Mouse (Mus musculus) heart, postnatal 0 days (tissue): ENCODE data around the gene Fam160a1. TPM values are rescaled to one million over a fixed set of nuclear protein-coding genes. Genes with fewer than 3 reads are reported as not detected.

Source experiments
- ATAC-seq: fragments of 200-750 bp; cut with Nextera tagmentation; 2 replicates; pipeline ENCODE4 v1.8.0; 2017; ENCODE audit warnings: low read depth, moderate number of reproducible peaks, moderate library complexity; ENCODE audit not compliant: insufficient read depth
- DNase-seq: peaks from one replicate; pipeline ENCODE4 v3.0.0-alpha.2; 2016; ENCODE audit warnings: low spot score
- H3K27ac ChIP-seq: fragments of 300-500 bp; sonication (generic); 2 replicates; pipeline ENCODE4 v1.5.1; 2014; ENCODE audit warnings: low read depth, mild to moderate bottlenecking
- H3K27me3 ChIP-seq: fragments of 300-500 bp; sonication (generic); 2 replicates; pipeline ENCODE4 v1.6.1; 2014; ENCODE audit warnings: low read length, mixed read lengths; ENCODE audit not compliant: control insufficient read depth, insufficient read depth
- H3K36me3 ChIP-seq: fragments of 300-500 bp; sonication (generic); replicated peaks from 2 replicates; pipeline ENCODE4 v1.6.1; 2014; ENCODE audit warnings: low read length, mixed read lengths; ENCODE audit not compliant: control insufficient read depth, insufficient read depth
- H3K4me1 ChIP-seq: fragments of 300-500 bp; sonication (generic); 2 replicates; pipeline ENCODE4 v1.6.1; 2014; ENCODE audit warnings: antibody characterized with exemption; ENCODE audit not compliant: control insufficient read depth, insufficient read depth
- H3K4me2 ChIP-seq: fragments of 300-500 bp; sonication (generic); 2 replicates; pipeline ENCODE4 v1.6.1; 2014; ENCODE audit warnings: low read depth, mild to moderate bottlenecking, low read length, moderate library complexity
- H3K4me3 ChIP-seq: fragments of 300-500 bp; sonication (generic); 2 replicates; pipeline ENCODE4 v1.5.1; 2014; ENCODE audit warnings: low read depth, low read length
- H3K9ac ChIP-seq: fragments of 300-500 bp; sonication (generic); replicated peaks from 2 replicates; pipeline ENCODE4 v1.6.1; 2014; ENCODE audit warnings: low read depth, low read length, mixed read lengths
- H3K9me3 ChIP-seq: fragments of 300-500 bp; sonication (generic); replicated peaks from 2 replicates; pipeline ENCODE4 v1.6.1; 2016; ENCODE audit warnings: low read length; ENCODE audit not compliant: control insufficient read depth
- CTCF ChIP-seq: IDR thresholded peaks from 2 replicates; pipeline ENCODE4 v1.5.1; 2016; ENCODE audit warnings: antibody characterized with exemption, control low read depth, low read depth
- EP300 ChIP-seq: IDR thresholded peaks from 2 replicates; pipeline ENCODE4 v1.6.1; 2016; ENCODE audit warnings: antibody characterized with exemption, low read depth
- WGBS: fragments of 180-500 bp; shearing (Covaris S2); extraction: QIAGEN DNeasy Blood & Tissue Kit; methylation state at CpG from one replicate; pipeline ENCODE4 v1.1.7; 2014; 5-methylcytosine and 5-hydroxymethylcytosine counted together
- polyA plus RNA-seq: library from polyadenylated mRNA; unstranded; fragments of >200 nt; fragmentation: Nextera tagmentation; extraction: Ambion mirVana; gene quantifications from 2 replicates; pipeline ENCODE4 v1.2.1, GENCODE M21; 2015
- total RNA-seq: library from RNA; depleted of rRNA; stranded (reverse); fragments of >200 nt; gene quantifications from 2 replicates; pipeline ENCODE4 v1.2.3, GENCODE M21; 2014; ENCODE audit warnings: low replicate concordance

Gene Fam160a1
- total and polyA plus RNA-seq, 2 experiments from 2014 or later: 10.5 to 34.6 TPM

- ATAC-seq: no peak
- TF ChIP-seq CTCF: no peak
- TF ChIP-seq EP300: no peak
- Histone ChIP-seq H3K4me1 (peaks cover 28% of the 10 kb centered on the region), H3K36me3 (no peaks in the 10 kb centered on the region), H3K9me3 (no peaks in the 10 kb centered on the region), H3K27me3 (no peaks in the 10 kb centered on the region), H3K4me3 (no peak overlapping the region), H3K9ac (no peak overlapping the region), H3K27ac (no peak overlapping the region), H3K4me2 (no peak overlapping the region)
- 89% methylated on average over 8 of the region's 8 CpGs for WGBS
- no peak for DNase-seq
These were observed 182.5 kb downstream of the Fam160a1 start for GRCm38 (mm10) chr3:85634389-85635125.

DNA sequence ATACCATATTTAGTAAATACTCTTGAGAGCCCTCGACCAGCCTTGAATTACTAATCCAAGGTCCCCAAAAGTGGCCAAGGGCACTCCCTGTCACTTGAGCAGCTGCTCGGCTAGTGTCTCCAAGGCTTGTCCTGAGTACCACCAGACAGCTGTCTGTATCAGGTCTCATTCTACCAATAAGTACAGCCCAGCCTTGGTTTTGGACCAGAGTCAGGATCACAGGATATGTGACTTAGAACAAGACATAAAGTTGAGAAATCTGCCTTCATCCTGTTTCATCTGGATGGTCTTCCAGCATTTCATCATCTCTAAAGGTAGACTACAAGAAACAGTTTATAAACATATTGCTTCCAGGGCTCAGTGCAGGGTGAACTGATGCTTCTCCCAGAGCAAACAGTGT lies 183.4 kb downstream of the Fam160a1 start:
- H3K36me3 ChIP-seq: no peaks in the 10 kb centered on the region
- DNase-seq: no peak
- H3K4me2 ChIP-seq: no peak overlapping the region
- no peaks in the 10 kb centered on the region for H3K9me3 ChIP-seq
- H3K27me3 ChIP-seq: no peaks in the 10 kb centered on the region
- no peak overlapping the region for H3K27ac ChIP-seq
- peaks cover 28% of the 10 kb centered on the region for H3K4me1 ChIP-seq
- TF ChIP-seq EP300: no peak
- TF ChIP-seq CTCF: no peak
- H3K4me3 ChIP-seq: no peak overlapping the region
- no peak overlapping the region for H3K9ac ChIP-seq
- WGBS: 54% methylated on average over 2 of the region's 2 CpGs
- no peak for ATAC-seq

- H3K9ac ChIP-seq: no peak overlapping the region
- DNase-seq: no peak
- H3K4me2 ChIP-seq: no peak overlapping the region
- H3K36me3 ChIP-seq: no peaks in the 10 kb centered on the region
- no peaks in the 10 kb centered on the region for H3K4me1 ChIP-seq
- 88% methylated on average over 4 of the region's 4 CpGs for WGBS
- no peaks in the 10 kb centered on the region for H3K27me3 ChIP-seq
- TF ChIP-seq CTCF: no peak
- no peak for TF ChIP-seq EP300
- H3K27ac ChIP-seq: no peak overlapping the region
- H3K4me3 ChIP-seq: no peak overlapping the region
- ATAC-seq: no peak
- H3K9me3 ChIP-seq: no peaks in the 10 kb centered on the region
These were observed 187.1 kb downstream of the Fam160a1 start for GRCm38 (mm10) chr3:85629895-85630510.

GRCm38 (mm10) chr3:85619751-85620150 lies 197.3 kb downstream of the Fam160a1 start:
- no peaks in the 10 kb centered on the region for H3K27me3 ChIP-seq
- no peak overlapping the region for H3K4me2 ChIP-seq
- H3K36me3 ChIP-seq: peaks cover 9% of the 10 kb centered on the region; the same call in 1 of the 2 replicates
- TF ChIP-seq CTCF: no peak
- TF ChIP-seq EP300: no peak
- WGBS: 98% methylated on average over 1 of the region's 1 CpGs
- DNase-seq (no peak), ATAC-seq (no peak)
- no peak overlapping the region for H3K27ac ChIP-seq
- H3K9me3 ChIP-seq: no peaks in the 10 kb centered on the region
- H3K4me1 ChIP-seq: no peaks in the 10 kb centered on the region
- no peak overlapping the region for H3K9ac ChIP-seq
- H3K4me3 ChIP-seq: no peak overlapping the region

DNA sequence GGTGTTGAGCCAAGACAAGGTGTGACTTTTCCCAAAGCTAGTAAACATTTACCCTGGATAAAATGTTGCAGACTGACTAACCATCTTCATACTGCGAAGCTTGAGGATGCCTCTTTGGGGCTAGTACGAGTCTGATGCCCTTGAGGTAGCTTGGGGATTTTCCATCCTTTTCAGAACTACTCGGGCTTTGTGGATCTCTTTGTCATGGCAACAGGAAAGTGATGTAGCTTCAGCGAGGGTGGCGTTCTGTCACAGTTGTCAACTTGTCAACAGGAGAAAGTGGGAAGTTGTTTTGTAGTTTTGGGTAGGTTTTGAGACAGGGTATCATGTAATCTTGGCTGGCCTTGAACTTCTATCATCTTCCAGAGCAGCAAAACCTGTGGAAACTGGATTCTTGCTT lies 197.7 kb downstream of the Fam160a1 start:
- no peak overlapping the region for H3K4me2 ChIP-seq
- WGBS: 78% methylated on average over 5 of the region's 5 CpGs
- H3K9ac ChIP-seq: no peak overlapping the region
- TF ChIP-seq EP300 (no peak), CTCF (no peak)
- H3K36me3 ChIP-seq: peaks cover 9% of the 10 kb centered on the region; the same call in 1 of the 2 replicates
- H3K4me3 ChIP-seq: no peak overlapping the region
- H3K27me3 ChIP-seq: no peaks in the 10 kb centered on the region
- no peak overlapping the region for H3K27ac ChIP-seq
- H3K9me3 ChIP-seq: no peaks in the 10 kb centered on the region
- DNase-seq: no peak
- no peaks in the 10 kb centered on the region for H3K4me1 ChIP-seq
- no peak for ATAC-seq

DNA sequence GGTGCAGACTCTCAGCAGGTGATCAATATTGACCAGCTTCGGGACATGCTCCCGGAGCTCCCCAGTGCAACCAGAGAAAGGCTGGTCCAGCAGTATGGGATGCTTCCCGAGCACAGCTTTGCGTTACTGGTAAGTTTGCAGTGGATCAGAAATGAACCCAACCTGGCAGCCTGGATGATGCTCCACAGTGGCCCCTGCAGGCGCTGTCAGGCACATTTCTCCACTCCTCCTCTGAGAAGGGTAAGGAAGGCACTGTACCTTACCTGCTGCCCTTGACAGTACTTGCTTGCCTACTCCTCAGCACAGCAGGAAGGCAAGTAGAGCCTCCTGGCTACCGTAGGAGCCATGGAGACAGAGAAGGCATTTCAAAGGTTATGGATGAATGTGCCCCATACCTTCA lies 198.2 kb downstream of the Fam160a1 start:
- Histone ChIP-seq H3K36me3 (peaks cover 9% of the 10 kb centered on the region; the same call in 1 of the 2 replicates), H3K4me1 (no peaks in the 10 kb centered on the region), H3K4me3 (no peak overlapping the region), H3K4me2 (no peak overlapping the region), H3K27me3 (no peaks in the 10 kb centered on the region), H3K9me3 (no peaks in the 10 kb centered on the region), H3K9ac (no peak overlapping the region), H3K27ac (no peak overlapping the region)
- no peak for TF ChIP-seq EP300
- peak; percentile 38 for TF ChIP-seq CTCF
- WGBS: 82% methylated on average over 6 of the region's 6 CpGs
- DNase-seq (no peak), ATAC-seq (no peak)
